Mouse (Mus musculus) heart, adult 2 months (tissue): ENCODE data around the gene Rnf183.

Experiments
- CTCF ChIP-seq: fragments of 200-600 bp; IDR thresholded peaks from 2 replicates; pipeline ENCODE4 v1.8.1; 2022; ENCODE audit warnings: antibody characterized with exemption, mild to moderate bottlenecking, moderate library complexity
- EP300 ChIP-seq: fragments of 200-500 bp; IDR thresholded peaks from 2 replicates; pipeline ENCODE4 v1.6.1; 2011; ENCODE audit warnings: low read depth, low read length, control low read depth; ENCODE audit not compliant: insufficient read depth
- POLR2A ChIP-seq: fragments of 200-500 bp; IDR thresholded peaks from 2 replicates; pipeline ENCODE4 v1.6.1; 2011; ENCODE audit warnings: mild to moderate bottlenecking, low read depth, low read length, control low read depth; ENCODE audit not compliant: insufficient read depth

DNA sequence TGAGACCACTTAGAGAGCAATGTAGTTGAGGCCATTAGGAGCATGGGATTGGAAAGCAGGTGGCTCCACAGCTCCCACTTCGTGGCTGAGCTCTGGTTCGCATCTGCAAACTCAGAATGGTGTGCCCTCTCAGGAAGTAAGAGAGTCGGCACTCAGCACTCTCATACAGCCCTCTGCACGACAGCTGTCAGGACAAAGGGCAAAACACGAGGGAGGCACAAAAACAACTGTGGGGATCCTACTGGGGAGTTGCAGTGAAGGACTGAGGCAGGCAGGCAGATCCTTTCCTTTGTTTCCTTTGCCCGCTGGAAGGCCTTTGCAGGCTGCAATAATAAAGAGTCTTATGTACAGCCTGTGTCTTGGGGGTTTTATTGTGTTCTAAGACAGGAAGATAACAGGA is 41.6 kb downstream of the Rnf183 start:
- TF ChIP-seq CTCF (no peak), POLR2A (no peak), EP300 (no peak)
